Mouse (Mus musculus) cerebellum, postnatal 14 days (tissue): ENCODE data around the gene Cdadc1.
A peak's percentile ranks its signal among the peaks of the same experiment; 100 is the strongest.

Source experiments
- DNase-seq, 2 experiments: peaks; one replicate each; pipeline ENCODE4 v3.0.0; 2021; ENCODE audit warnings: mixed read lengths in 2 of 2

Cdadc1 gene

DNA sequence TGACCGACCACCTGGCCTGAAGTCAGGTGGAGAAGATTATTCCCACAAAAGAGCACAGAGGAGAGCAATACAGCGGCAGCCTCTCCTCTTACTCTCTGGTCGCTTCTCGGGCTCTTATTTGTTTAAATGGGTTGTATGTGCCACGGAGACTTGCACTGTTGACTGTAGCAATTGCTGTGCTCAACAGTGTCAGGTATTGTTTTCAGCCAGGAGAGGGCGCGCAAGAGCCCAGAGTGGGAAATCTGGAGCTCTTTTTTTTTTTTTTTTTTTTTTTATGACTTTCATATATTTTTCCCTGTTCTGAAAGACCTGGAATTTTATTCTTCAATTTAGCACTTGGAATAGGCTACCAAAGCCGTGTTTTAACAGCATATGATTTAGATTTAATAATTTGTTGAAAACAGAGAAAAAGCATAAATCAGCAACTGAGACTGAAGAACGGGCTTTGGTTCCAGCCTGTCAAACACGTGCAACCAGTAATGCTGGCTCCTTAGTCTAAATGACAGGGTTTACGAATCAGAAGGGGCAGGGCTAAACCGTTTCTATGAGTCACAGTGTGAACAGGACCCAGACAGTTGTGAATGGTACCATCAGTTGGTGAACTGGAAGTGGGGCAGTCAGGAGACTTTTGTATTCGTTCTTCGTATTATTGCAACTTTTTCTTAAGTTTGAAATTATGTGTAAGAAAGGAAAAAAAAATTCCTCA lies 15.3 kb upstream of the Cdadc1 start:
- peak; percentile 82 to 90 for DNase-seq

DNA sequence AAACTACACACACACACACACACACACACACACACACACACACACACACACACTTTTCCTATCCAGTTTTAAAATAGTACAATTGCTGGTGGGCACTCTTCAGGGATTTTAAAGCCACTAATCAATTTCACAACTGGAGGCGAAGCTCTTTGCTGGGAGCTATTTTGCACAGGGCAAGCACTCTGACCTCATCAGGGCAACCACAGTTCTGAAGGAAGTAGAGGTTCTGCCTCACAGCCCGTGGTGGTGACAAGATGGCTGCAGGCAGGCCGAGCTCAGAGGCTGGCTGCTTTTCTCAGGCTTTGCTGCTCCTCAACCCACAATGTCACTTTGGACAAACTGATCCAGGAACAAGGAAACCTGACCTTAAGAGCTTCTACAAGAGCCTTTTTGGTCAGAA lies 9.3 kb upstream of the Cdadc1 start:
- no peak for DNase-seq

DNA sequence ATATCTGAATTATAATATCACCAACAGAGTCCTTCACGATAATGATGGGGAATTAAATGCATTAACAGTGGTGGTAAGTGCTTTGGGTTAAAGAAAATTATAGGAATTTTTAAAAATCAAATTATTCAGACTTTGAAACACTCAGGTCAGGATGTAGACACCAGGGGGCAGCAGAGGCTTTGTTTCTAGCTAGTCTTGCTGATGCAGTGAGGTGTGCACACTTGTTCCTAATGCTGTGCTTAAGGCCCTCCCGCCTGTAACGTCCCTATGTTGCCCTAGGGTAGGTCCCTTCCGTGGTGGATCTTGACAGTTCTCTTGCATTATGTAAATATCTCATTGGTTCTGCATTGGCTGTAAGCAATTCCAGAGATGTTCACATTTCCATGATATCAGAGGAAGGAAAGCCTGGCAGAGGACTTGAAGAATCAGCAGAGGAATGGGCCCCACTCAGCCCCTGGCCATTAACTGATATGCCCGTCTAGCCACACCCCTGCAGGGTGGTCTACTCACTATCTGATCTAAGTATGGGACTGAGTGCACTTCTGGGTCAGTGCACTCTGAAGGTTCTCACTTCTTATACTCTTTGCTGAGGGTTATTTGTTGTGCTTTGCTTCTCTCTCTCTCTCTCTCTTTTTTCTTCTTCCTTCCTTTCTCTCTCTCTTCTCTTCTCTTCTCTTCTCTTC lies 8.1 kb upstream of the Cdadc1 start:
- peak; percentile 84 to 89 for DNase-seq

DNA sequence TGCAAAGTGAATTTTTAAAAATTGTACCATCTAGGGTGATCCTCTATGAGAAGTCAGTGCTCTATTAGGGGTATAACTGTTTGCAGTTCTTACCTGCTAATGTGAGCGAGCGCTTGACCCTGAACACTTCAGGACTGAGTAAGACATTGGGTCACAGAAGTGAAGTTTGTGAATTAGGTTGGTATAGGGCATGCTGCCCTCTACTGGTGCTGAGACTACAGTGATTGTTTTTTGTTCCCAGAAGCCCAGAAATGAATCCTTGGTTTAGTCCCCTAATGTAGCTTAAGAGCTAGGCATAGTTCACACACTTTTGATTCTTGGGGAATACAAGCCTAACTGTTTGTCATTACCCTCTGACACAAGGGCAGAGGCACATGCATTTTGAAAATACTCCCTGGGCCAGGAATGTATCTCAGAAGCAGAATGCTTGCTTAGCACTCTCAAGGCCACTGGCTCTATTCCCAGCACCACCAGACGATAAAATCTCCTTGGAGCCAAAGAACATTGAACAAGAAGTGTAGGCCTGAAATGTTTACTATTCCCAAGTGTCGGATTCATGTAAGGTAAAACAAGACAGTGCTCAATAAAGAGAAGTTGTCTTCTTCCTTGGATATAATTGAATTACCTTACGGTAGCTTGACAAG lies 6.4 kb upstream of the Cdadc1 start:
- peak; percentile 27 to 35 for DNase-seq

DNA sequence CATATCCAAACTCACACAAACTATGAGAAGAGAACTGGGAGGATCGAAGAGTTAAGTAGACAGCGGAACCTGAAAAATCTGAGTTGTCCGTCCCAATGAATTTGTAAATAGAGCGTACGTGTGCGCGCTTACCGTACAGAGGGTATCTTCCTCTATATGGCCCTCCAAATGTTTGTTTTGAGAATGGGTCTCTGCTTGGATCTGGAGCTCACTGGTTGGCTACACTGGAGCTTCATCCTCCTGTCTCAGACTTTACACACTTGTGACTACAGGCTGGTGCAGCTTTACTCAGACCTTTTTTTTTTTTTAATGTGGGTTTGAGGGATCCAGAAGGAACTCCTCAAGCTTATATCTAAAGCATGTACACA lies 485 bp upstream of the Cdadc1 start:
- no peak for DNase-seq

DNA sequence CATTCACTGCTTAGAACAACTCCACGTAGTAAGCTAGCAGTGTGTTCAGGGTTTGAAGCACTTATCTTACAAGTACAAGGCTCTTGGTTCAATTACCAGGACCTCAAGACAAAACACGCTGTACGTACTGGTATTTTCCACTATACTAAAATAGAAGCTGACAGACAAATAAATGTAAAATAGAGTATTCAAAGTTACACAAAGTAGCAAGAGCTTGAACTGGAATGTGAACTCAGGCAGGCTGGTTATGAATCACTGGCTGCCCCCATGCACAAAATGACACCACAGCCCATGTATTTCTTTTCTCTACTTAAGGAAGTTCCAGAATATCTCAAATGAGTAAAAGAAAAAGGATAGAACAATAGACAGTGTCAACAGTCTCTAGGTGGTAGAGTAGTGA lies 2.8 kb downstream of the Cdadc1 start:
- no peak for DNase-seq

DNA sequence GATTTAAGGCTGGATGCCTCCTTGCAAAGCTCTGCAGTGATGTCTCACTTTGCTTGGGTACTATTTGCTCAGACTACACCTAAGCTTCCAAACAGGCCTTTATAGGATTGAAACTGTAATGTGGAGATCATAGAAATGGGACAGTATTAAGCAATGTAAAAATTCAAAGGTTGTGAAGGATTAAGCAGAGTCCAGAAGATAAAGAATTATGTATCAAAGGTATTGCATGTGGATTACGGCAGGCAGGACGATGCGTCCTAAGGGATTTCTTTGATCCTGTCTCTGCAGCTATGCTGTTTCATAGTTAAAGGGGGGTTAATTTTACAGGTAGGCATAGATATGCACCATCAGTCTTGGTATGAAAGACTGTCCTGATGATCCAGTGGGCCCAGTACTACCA lies 5.2 kb downstream of the Cdadc1 start:
- DNase-seq = no peak

DNA sequence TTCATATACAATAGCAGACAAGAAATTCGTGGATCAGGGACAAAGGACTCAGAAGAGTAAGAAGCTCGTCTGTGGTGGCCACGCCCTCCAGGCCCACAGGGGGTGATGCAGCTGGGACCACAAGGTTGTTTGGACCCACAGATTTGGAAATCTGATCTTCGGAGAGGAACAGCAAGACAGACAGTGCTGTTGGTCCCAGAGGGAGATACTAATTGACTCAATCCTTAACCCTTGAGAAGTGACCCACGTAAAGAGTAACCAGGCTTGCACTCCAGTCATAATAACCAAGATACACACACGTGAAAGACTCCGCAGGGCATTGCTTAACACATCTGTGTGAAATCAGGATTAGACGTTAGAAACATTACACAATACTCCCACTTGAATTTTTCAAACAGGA lies 5.9 kb downstream of the Cdadc1 start:
- no peak for DNase-seq

DNA sequence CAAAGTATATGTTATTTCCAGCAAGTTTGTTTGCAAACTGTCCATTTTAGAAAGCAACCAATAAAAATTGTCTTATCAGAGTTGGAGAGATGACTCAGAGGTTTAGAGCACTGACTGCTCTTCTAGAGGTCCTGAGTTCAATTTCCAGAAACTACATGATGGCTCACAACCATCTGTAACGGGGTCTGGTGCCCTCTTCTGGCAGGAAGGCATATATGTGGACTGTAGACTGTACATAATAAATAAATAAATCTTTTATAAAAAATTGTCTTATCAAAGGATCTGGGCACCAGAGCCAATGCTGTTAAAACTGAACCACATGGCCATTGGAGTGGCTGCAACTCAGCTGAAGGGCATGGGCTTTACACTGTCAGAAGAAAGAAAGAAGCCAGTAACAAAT lies 7.1 kb downstream of the Cdadc1 start:
- DNase-seq = peak; percentile 16 to 18

DNA sequence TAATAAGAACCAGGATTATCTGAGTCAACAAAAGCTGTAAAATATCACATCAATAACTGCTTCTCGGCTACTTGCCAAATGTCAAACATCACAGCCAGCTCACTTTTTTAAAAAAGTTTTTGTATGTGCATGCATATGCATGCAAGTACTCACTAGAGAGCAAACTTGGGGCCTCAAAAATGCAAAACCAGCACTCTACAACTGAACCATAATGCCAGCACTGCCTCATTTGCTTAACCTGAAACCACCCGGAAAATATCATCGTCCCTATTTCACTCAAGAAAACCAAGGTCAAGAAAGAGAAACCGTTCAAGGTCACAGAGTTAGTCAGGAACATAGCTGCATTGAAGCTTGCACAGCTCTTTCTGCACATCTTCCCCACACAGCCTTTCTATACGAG lies 21.4 kb downstream of the Cdadc1 start:
- DNase-seq = no peak

DNA sequence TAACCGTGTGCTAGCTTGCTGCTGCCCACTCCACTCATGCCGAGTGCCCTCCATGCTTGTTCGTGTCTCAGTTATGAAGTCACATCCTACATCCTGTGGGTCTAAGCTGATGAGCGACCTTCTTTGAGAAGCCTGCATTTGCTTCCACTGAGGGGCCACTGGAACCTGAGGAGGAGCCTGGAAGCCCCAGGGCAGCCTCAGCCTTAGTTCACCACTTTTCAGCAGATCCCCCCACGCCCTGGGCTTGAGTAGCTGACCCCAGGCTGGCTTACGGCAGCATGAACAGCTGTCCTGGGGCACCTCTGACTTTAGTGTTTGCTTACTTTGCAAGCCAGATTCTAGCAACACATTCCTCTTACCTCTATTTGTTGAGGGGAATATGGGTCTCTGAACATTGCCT lies 31.0 kb downstream of the Cdadc1 start:
- no peak for DNase-seq

DNA sequence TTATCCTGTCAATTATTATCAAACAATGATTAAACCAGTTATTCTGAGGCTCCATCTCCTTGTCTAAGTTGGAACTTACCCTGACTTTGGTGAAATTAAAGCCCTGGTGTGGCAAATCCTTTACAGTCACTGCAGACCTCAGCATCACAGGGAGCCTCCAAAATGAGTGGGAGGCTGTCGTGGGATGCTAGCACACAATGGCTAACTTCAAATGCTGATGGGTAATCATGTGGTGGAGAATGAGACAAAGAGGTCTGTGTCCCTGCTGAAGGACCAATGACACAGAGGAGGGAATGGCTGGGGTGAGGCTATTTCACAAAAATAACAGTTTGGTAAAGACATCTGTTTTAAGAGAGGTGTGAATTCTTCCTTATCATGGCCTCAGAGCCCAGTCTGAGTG lies 39.9 kb downstream of the Cdadc1 start:
- no peak for DNase-seq

DNA sequence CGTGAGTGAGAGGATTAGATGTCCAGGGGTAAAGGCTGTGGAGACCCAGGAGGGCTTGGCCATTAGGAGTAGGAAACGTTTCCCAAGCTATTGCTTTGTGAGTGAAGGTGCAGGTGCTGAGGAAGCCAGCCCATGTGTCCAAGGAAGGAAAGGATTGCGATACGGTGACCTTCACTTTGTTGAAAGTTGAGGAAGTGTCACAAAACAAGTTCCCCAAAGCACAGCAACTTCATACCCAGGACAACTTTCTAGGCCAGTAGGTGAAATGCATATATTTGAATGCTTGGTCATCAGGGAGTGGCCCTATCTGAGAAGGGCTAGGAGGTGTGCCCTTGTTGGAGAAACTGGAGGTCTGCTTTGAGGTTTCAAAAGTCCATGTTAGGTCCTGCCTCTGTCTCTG lies 40.7 kb downstream of the Cdadc1 start:
- no peak for DNase-seq

DNA sequence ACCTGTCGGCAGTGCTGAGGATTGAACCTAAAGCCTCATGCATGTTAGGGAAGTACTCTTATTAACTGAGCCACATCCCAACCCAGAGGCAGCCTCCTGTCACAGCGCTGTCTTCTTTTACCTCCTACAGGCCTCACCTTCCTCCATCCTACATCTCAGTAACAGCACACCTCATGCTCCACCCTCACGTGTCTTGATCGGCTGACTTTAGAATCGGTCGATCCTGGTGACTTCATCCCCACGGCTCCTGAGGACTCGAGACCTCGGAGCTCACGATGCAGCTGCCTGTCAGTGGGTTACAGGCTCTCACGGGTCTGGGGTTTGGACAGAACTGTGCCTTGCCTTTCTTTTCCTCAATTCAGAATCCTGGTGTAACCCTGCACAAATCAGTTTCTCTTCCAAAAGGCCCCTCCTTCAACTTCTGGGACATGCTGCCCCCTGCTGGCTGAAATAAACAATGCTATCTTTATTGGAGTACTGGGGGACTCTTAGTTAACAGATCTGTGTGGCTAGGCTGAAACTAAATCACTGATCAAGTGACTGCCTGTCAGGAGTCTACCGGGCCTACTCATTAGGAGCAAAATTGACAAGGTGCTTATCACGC lies 41.7 kb downstream of the Cdadc1 start:
- peak; percentile 82 to 87 for DNase-seq

DNA sequence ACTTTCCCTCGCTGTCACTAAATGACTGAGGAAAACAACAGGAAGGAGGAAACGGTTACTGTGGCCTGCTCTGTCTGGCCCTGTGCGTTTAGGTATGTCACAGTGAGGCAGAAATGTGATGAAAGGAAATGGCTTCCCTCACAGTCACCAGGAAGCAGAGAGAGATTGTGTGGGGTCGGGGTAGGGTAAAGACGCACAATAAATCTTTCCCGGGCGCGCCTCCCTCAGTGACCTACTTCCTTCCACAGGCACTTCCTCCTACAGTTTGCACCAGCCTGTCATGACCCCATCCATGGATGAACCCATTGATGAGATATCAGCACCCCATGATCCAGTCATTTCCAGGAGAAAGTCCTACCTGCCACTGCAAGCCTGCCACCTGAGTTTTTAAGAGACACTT lies 42.7 kb downstream of the Cdadc1 start:
- no peak for DNase-seq

DNA sequence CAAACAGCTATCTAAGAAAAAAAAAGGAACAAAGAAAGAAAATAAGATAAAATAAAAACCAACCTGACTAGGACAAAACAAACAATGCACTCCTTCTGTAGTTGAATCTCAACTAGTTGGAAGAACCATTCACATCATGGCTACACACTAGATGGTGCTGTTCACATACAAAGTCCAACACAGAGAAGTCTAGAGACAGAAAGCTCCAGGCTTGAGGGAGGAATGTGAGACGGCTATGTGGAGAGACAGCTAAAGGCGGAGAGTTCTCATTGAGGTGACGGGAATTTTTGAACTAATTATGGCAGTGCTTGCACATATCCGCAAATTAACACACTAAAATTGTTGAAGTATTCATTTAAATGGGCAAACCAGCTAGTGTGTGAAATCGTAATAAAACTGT lies 43.7 kb downstream of the Cdadc1 start:
- no peak for DNase-seq

DNA sequence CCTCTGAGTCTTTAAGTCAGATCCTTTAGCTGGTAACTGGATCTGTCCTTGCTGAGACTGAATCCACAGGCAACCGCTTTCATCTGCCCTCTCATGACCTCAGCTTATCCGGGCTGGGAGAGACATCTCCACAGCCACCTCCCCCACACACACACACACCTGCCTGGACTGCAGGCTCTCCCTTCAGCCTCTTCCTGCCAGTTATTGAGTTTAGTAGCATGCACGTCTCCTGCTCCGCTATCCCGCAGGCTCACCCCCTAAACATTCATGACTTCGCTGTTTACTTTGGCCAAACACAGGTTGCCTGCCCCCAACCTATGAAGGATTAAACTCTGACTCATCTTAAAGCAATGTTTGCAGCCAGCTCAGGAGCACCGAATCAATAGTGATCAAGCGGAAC lies 45.8 kb downstream of the Cdadc1 start:
- DNase-seq = no peak

DNA sequence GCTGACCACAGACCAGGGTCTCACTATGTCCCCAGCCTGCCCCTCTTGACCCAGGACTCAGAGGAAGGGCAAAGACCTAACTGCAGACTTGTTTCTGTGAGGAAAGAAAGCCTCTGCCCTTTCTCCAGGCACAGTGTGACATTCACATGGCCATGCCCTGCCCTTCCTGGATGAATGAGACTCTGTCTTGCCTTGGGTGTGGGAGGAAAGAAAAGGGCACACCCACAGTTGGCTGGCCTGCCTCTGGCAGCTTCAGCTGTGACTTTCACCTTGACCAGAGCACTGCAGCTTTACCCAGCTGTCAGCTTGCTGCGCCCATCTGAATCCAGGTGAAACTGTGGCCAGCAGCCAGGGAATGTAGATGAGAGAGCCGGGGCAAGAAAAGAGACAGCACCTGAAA lies 46.9 kb downstream of the Cdadc1 start:
- no peak for DNase-seq

DNA sequence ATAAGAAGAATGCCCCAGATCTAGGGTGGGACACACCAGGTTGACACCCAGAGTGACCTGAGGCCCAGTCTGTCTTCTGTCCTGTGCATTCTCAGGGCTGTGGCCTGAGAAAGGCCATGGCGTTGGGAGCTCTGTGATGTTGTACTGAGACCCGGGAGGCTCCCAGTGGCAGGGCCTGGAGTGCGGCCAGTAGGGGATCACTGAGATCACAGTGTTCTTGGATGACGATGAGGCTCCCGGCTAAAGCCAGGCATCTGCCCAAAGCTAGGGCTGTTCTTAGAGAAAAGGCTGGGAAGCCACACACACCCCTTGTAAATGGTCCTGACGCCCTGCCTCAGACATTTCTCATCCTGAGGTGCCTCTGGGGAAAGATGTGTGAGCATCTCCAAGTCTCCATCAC lies 48.7 kb downstream of the Cdadc1 start:
- DNase-seq = peak; percentile 29 to 40

DNA sequence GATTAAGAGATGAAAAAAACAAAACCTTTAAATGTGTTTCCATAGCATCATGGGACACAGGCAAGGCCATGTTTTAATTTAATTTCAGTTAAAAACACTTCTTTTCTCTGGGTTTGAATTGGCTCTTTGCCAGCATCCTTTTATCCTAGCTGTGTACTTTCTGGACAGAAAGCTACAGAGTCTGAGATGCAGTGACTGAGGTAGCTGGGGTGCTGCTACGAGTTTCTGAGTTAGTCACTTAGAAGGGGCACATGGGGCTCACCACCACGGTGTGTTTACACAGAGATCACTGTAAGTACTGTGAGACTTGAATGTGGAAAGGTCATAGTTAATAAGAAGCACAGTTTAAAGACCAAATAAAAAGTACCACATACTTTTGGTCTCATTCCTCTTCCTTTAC lies 49.2 kb downstream of the Cdadc1 start:
- no peak for DNase-seq

DNA sequence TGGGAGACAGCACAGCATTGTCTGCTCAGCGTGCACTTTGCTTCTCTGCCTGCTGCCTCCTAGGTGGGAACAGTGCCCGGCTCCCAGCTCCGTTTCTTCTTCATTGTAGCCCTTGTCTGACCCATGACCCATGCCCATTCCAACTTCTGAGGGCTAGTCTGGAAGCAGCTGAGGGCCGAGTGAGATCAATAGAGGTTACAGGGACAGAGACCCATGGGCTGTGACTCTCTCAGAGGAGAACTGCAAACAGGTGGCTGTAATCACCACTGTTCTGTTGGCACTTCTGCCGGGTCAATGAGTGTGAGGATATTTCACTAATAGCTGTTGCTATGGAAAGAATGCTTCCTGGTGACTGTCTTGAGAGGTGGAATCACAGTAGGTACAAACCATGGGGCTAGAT lies 50.2 kb downstream of the Cdadc1 start:
- DNase-seq = no peak

DNA sequence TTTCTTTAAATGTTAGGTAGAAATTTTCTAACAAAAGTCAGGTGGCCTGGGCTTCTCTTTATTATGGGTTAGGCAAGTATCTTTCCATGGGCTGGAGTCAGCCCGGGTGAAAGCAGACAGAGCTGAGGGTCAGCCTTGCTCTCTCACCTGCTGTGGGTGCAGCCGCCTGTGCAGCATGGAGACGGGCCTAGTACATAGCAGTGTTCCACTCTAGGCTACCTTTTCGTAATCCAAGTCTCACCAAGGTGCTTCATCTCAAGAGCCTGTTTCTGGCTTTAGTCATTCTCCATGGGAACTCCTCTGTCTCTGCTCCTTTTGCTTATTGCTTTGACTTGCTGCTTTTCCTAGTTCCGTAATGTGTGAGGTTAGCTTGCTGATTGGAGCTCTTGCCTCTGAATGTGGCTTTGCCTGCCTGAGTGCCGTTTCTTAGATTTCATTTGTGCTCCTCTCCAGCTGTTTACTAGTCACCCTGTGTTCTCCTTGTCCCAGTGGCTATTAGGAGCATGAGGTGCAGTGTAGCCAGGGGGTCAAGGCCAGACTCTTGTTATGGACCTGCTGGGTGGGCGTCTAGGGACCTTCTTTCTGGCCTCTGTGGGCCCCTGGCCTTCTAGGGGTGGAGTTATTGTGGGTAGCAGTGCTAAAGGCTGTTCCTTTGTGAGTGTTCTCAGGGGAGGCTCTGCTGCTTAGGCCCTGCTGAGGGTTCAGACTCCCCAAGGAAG lies 51.4 kb downstream of the Cdadc1 start:
- DNase-seq = no peak

DNA sequence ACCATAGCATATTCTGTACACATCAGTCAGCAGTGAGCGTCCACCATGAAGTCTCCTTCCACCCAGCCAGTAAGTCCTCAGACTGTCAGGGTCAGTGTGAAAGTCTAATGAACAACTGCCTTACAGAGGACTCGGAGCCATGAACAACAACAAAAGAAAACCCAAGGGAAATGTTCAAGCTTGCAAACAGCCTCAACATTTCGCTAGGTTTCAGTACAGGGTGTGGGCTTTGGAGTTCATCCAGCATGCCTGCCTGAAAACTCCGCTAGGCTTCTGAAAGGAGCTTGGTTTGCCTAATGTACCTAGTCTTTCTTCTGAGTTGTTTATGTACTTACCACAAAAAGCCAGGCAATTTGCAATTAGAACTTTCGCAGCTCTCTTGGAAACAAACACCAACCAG lies 53.8 kb downstream of the Cdadc1 start:
- DNase-seq = no peak
